Mouse (Mus musculus) erythroblast, adult 5-6 weeks (primary cell): ENCODE measurements around the gene Txnrd3. TPM values are rescaled to one million over a fixed set of nuclear protein-coding genes. Genes with fewer than 3 reads are reported as not detected.

ENCODE experiments used
- ATAC-seq: replicated peaks from 2 replicates; pipeline ENCODE4 v1.8.0; 2016; ENCODE audit warnings: moderate number of reproducible peaks, mild to moderate bottlenecking, moderate TSS enrichment, inconsistent platforms; ENCODE audit not compliant: poor library complexity, low FRiP score, severe bottlenecking
- total RNA-seq, 2 experiments: library from RNA; stranded (forward) in 1 of 2; stranded (reverse) in 1 of 2; fragments of 150-400 nt in 1 of 2; fragments of 200-764, 138-1000 nt in 1 of 2; gene quantifications; 2 replicates each; pipeline versions ENCODE4 v1.2.3 to v1.2.4; 2015 to 2017; ENCODE audit warnings: low replicate concordance in 2 of 2

The Txnrd3 gene
- total RNA-seq, 2 experiments from 2014 or later: 0.77 to 1.7 TPM

DNA sequence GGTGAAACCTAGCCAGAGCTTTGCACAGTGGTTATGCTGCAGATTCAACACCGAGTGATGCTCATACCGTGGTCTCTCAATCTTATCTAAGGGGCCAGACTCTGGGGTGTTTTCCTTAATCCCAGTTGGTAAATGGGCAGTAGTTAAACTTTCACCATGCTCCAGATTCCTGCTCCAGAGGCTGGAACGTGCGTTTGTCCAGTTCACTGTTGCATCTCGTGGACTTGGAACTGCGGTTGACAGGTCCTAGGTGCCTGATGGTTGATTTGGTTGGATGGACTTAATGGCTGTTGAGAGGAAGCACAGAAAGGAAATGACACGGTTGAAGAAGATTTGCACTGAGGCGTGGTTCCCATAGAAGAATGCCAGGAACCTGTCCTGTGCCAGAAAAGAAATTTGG lies 6.1 kb downstream of the Txnrd3 start:
- ATAC-seq: no peak

DNA sequence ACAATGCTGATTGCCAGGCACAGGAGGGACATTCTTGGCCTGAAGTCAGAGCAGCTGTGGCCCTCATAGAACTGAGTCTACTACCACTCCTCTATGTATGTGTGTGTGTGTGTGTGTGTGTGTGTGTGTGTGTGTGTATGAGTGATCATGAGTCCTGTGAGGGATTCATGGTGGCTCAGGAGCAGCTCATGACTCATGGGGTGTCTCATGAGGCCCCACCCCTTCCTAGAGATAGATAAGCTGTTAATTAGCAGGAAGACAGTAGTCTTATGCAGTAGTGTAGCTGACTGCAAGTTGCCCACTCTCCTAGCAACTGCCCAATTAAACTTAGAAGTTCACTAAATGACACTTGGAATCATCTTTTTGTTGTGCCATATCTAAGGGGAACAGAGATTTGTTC lies 8.0 kb downstream of the Txnrd3 start:
- ATAC-seq: no peak

DNA sequence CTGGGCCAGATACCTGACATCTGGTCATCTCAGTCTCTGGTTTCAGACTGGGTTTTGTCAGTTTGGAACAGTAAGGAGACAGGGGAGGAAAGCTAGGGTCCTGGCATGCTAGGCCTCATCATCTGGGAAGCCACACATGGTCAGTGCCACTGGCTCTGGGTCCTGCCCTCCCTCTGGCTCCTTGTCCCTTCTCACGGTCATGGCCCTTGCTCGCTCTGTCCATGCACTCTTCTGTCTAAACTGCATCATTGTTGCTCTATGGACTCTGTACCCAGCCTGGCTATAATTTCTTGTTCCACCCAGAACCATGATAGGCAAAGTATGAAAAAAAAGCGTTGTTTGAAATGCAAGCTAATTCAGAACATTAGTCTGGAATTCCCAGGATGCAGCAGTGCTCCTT lies 11.2 kb downstream of the Txnrd3 start:
- ATAC-seq: no peak

DNA sequence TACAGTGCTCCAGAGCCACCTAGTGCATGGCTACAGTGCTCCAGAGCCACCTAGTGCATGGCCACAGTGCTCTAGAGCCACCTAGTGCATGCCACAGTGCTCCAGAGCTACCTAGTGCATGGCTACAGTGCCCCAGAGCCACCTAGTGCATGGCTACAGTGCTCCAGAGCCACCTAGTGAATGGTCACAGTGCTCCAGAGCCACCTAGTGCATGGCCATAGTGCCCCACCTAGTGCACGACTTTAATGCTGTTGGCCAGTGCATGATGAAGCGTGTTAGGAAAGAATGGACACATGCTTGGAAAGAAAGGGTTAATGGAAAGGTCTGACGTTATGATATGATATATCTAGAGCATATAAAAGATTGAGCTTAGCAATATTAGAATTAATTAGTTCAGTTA lies 14.6 kb downstream of the Txnrd3 start:
- ATAC-seq: no peak

DNA sequence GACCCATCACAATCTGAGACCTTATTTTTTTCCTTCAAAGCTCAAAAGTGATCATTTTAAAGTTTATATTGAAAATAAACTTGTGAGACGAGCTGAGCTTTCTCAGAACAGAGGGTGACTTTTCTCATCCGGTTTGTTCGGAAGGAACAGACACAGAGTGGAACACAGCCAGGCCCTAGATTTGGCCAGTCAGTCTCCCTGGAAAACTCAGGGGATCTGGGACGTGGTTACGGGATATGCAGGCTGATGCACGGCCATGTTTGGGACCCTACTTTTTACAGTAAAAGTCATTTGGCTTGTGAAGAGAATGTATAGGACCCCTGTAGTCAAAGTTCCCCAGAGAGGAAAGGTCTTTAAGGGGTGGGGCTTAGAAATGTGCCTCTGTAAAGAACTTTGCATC lies 15.1 kb downstream of the Txnrd3 start:
- no peak for ATAC-seq

DNA sequence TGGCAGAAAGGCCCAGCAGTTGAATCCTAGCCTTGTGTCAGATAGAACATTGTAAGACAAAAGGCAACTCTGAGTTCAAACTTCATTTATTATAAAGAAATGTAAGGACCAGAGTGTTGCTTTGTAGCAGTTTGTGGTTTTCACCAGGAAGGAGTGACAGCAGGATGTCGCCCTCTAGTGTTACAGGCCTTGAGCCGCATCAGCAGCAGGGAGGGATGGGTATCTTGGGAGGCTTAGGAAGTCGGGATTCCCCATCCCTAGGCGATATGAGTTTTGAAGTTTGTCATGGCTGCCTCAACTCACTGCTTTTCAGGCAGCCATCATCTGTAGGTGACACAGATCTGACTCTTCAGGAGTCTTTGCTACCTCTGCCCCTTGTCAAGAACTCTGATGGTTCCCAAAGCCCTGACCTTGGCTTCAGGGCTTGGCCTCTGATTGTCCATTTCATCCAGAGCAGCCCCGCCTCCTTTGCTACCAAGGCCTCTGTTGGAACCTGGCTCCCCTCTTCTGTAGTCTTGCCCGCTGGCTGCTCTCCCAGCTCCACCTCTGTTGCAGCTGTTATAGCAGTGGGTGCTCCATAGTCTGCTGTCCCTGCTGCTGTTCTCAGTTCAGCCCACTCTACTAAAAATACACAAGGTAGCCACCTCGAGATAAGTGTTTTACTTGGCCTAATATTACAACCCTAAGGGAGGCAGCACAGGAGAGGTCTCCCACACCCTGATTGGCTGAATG lies 16.1 kb downstream of the Txnrd3 start:
- ATAC-seq: no peak

DNA sequence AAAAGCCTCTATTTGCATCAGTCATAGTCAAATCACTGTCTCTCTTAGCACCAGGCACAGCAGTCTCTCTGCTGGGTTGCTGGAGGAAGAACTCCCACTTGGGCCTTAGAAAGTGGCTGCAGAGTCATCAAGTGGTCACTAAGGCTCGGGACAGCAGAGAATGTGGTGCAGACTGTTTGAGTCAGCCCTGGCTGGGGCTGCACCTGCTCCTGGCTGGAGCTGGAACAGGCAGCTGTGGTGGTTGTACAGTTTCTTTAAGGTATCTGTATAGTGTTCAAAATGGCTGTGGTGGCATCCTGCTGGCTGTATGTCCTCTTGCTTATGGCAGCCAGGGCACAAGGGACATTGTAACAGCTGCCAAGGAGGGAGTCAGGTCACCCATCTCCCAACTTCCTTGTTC lies 16.7 kb downstream of the Txnrd3 start:
- no peak for ATAC-seq

DNA sequence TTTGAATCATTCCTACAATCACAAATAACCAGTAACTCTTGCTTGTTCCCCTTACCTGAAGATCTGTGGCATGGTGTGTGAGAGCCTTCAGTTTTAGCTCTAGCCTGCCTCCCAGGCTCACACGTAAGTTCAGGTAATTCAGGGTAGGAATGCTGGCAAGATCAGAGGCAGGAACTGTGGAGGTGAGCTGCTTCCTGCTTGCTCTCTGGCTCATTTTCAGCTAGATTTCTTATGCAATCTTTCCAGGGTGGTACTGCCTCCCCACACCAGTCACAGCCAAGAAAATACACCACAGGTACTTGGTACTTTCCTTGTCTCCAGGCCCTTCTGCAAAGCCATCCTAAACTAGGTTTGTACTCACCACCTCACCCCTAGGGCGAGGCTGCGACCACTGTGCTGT lies 18.7 kb downstream of the Txnrd3 start:
- no peak for ATAC-seq

DNA sequence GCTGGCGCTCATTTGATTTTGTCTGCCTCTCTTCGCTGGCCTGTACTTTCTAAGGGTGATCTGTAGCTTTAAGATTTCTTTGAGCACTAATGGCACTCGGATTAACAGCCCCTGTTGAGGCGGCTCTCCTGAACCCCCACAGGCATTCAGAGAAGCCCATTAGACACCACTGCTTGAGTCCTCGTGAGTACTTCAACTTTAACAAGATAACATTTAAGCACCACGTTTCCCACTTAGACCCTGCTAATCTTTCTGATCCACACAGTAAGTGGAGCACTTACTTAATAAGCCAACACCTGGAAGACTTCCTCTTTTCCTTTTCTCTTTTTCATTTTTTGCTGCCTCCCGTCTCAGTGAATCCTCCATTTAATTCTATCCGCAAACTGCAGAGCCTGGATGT lies 21.4 kb downstream of the Txnrd3 start:
- ATAC-seq: no peak

DNA sequence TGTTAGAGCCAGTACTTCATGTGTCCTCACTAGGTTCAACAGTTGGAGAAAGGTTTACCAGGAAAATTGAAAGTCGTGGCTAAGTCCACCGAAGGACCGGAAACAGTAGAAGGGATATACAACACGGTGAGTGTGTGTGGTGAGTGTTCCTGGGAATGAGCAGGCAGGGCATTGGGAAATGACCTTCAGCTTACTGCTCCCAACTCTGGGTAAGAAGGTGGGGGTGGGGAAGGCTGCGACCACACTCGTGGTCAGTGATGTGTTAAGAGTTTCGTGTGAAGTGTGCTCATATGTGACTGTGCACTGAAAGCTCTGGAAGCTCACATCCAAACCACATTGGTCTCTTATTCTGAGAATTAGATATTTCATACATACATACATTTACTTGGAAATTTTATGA lies 21.9 kb downstream of the Txnrd3 start:
- no peak for ATAC-seq

DNA sequence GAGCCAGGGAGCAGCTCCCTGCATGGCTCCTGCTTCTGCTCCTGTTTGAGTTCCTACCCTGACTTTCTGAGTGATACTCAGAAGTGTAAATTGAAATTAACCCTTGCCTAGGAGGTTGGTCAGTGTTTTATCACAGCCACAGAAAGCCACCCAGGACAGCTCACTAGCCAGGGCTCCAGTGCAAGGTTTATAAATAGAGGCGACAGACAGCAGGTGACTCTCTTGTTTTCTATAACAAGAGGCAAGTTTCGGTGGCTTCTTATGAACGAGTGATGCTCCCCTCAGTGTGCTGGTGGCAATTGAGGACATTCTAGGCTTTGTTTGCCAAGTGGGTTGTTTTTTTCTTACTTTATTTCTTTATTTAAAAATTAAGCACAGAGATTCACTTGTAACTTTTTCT lies 23.2 kb downstream of the Txnrd3 start:
- no peak for ATAC-seq

DNA sequence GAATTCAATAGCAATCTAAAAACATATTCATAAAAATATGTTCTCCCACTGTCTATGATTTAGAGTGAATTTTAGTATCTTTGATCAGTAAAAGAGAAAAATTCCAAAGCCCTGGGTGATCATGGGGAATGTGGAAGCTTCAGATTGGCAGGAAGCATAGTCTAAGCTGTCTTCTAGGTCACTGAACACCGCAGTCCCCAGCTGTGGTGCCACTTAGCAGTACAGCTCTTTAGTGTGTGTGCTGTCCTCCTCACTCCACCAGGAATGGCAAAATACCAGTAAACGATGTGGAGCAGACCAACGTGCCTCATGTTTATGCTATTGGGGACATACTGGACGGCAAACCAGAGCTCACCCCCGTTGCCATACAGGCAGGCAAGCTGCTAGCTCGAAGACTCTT lies 25.8 kb downstream of the Txnrd3 start:
- ATAC-seq: no peak

DNA sequence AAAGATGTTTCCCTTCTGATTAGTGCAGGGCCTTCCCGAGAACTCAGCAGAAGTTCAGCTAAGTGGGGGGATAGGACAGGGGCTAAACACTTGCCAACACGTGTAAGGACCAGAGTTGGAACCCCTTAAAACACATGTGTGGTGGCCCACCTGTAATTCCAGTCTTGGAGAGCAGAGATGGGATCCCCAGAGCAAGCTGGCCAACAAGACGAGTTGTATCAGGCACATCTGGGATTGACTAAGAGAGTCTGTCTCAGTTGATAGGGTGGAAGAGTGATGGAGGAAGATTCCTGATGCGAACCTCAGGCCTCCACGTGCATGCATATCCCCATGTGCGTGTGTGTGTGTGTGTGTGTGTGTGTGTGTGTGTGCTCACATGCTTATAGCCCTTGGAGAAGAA lies 27.6 kb downstream of the Txnrd3 start:
- ATAC-seq: no peak

DNA sequence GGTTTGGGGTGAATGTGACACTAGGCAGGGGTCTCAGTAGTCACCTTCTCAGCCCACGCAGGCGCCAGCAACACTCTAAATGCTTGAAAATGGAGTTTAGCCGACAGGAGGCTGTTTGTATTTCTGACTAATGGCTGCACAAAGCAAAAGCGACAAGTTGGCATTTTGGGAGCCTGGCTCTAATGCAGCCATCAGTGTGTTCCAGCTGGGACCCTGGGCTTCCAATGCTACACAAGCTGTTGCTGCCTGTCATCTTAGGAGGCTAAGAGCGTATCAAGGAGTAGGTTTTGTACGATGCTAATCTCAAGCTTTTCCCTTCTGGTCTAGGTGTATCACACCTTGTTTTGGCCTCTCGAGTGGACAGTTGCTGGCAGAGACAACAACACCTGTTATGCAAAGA lies 28.9 kb downstream of the Txnrd3 start:
- ATAC-seq: no peak

DNA sequence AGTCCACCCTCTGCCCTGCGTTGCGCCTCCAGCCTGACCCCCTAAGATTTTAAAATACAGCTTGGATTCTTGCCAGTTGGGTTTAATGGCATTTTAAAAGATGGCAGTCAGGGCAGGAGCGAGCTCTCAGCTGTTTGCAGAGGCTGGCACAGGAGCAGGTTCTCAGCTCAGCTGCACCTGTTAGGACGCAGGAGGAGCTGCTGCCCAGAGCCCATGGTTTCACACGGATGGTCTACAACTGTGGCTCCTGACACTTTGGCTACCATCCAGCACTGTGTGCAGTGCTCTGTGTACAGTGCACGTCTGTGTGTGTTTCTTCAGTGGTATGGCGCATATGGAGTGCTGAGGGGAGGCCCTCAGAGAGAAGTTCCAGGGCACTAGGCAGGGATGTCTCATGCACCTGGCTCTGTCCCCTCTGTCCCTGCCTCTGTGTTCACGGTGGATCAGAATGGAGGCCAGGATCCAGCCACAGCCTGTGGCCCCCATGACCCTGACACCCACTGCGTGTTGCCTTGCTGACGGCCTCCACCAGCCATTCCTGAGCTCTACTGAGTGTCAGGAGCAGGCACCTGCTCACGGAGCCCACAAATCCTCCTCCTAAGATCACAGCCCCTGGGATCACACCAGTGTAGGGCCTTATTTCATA lies 29.5 kb downstream of the Txnrd3 start:
- ATAC-seq: no peak

DNA sequence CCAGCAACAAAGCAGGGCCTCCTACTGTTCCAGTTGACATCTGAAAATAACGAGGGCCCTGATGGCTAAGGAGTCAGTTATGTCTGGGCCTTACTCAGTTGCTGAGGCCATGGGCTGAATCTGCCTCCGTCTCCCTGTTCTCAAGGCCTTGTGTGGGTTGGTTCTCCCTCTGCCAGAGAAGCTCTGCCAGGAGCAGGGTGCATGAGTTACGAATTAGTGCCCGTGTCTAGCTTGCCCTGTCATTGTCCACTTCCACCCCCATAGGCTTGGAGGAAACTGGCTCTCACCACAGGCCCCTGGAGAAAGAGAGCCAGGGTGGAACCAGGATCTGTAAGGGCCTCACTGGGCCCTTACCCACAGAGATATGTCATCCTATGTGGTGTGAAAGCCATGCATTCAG lies 34.7 kb downstream of the Txnrd3 start:
- no peak for ATAC-seq

DNA sequence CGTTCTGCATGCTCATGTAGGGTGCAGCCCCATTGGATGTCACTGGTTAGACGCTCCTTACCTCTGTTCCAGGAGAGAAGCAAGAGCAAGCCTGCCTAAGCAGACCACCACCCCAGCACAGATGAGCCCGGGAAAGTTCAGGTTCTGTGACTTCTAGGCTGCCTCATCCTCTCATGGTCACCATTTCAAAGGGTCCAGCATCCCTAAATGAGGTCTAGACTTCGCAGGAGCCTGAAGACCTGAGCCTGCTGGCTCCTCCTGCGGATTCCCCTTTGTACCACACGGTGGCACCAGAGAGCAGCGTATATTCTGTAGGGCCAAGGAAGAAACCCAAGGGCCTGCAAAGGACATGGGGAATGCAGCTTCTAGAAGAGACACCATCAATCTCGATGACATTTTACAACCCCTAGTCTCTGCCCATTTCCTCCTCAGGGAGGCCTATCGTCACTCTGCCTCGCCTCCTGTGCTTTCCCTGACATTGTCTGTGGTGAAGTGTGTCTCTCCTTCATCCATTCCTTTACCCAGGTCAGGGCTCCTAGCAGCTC lies 35.6 kb downstream of the Txnrd3 start:
- ATAC-seq: peak; percentile 84

DNA sequence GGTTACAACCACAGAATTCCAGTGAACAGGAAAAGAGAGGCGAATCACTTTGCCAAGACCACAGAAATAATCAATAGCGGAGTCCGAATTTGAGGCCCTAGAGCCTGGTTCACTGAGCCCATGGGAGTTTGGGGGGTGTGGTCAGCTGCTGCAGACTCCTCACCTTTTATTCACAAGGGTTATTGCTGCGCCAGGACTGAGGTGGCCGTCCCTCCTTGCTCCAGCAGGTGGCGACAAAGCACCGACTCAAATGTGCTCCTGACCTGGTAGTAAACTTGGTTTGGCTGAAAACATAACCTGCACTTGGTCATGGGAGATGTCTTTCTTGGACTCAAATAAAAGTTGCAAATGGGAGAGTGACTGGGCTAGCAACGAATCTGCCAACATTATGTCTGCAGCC lies 36.4 kb downstream of the Txnrd3 start:
- peak; percentile 64; the same call in 1 of the 2 replicates for ATAC-seq

DNA sequence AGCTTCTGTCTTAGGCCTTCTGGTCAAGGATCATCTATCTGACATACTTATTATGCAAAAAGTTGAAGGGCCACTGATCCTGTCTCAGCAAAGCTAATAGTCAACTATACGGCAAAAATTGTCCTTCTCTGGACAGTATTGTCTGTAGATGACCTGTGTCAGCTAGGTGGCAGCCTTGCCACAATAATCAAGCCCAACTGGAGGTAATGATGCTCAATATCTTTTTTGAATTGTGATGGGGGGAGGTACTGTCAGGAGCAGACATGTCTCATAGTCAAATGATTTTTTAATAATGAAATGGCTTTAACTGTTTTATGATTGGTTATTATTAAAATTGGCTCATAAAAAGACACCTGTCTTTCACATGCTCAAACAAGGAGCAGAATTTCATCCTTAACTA lies 40.4 kb downstream of the Txnrd3 start:
- no peak for ATAC-seq

DNA sequence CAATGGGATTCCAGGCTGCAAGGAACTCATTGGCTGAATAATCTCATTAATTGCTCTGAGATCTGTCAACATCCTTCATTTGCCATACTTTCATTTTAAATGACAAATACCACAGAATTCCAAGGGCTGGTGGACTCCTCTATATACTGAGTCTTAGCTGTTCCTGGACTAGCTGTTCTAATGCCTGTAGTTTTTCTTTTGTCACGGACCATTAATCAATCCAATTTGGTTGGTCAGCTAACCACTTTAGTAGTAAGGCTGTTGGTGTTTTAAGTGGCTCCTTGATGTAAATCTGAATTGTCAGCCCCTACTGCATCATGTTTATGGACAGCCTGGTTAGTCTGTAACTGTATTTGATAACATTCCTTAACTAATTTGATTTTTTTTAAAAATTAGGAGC lies 43.3 kb downstream of the Txnrd3 start:
- no peak for ATAC-seq

DNA sequence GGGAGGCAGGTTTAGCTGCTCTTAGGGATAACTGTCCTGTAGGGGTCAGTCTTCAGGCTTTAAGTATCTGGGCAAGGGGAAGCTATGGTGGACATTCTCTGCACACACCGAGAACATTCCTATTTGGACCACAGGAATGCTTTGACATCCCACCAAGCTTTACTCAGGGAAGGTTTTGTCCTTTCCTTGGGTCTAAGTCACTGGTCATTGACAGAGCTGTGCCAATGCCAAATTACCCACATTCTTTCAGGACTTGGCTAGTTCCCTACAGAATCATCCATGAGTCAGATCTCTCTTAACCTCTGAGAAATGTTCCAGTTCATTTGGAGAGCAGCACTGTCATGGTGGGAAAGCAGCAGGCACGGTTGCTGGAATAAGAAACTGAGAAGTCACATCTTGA lies 62.8 kb downstream of the Txnrd3 start:
- no peak for ATAC-seq

DNA sequence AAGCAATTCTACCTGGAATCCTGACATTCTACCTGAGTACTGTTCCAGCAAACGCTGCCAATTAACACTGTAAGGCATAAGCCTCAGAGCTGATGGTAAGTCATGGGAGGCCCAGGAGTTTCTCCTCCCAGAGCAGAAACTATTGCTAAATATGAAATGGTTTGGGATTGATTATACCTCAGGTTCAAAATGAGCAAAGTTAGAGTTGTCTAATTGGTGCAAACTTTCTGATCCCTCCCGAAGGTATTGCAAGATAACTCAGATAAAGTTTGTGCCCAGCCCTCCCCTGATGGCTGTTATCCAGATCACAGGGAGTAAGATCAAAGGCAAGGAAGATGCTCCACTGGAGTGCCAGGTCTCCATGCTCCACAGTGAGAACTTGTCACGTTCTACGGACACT lies 63.5 kb downstream of the Txnrd3 start, which contains the start of gene Vmn1r40:
Gene Vmn1r40, plus strand, starts transcription at position 301 of the 400 bp plus-strand sequence.
- no peak for ATAC-seq
